Mouse (Mus musculus): ENCODE data around the gene Lrrc3c. TPM values are rescaled to one million over a fixed set of nuclear protein-coding genes. Genes with fewer than 3 reads are reported as not detected.
"Not testable (repeated sequence)": the region's sequence is repeated elsewhere in the genome, so short reads cannot be mapped to it uniquely, and the experiment has no call there.

Gene Lrrc3c
- total RNA-seq, 2 experiments from 2014 or later = not detected

- intact Hi-C loops (cut with DNase I); DNase-seq (ENCODE audit: low spot score in 2 of 2): not testable (repeated sequence)
Measured at GRCm38 (mm10) chr11:98623981-98624380, 25.9 kb downstream of the Lrrc3c start.

- DNase-seq (ENCODE audit: low spot score in 2 of 2); intact Hi-C loops (cut with DNase I): not testable (repeated sequence)
Measured at GRCm38 (mm10) chr11:98624381-98624780, 26.3 kb downstream of the Lrrc3c start.

- DNase-seq (ENCODE audit: low spot score in 2 of 2) = no peak
- intact Hi-C loops (cut with DNase I) = no loop called here
Measured at GRCm38 (mm10) chr11:98625611-98626410, 27.7 kb downstream of the Lrrc3c start, which contains the start of the genes Gm12355 and Gsdma3. Gm12355 (minus strand) TSS chr11:98625661. Gsdma3 (plus strand) TSS chr11:98626360.

- DNase-seq (ENCODE audit: low spot score in 2 of 2) = no peak
- intact Hi-C loops (cut with DNase I) = no loop called here
Measured at GRCm38 (mm10) chr11:98628706-98629105, 30.6 kb downstream of the Lrrc3c start.

GRCm38 (mm10) chr11:98630646-98631045, 32.6 kb downstream of the Lrrc3c start:
- DNase-seq (ENCODE audit: low spot score in 2 of 2) = no peak
- intact Hi-C loops (cut with DNase I) = no loop called here

GRCm38 (mm10) chr11:98635312-98635970, 37.4 kb downstream of the Lrrc3c start:
- intact Hi-C loops (cut with DNase I); DNase-seq (ENCODE audit: low spot score in 2 of 2): not testable (repeated sequence)

- intact Hi-C loops (cut with DNase I) = no loop called here
- DNase-seq (ENCODE audit: low spot score in 2 of 2) = no peak
Measured at GRCm38 (mm10) chr11:98637501-98637900, 39.4 kb downstream of the Lrrc3c start.

GRCm38 (mm10) chr11:98640091-98640490, 42.0 kb downstream of the Lrrc3c start:
- intact Hi-C loops (cut with DNase I) = no loop called here

GRCm38 (mm10) chr11:98644757-98645156, 46.7 kb downstream of the Lrrc3c start:
- DNase-seq (ENCODE audit: low spot score in 2 of 2) = no peak
- intact Hi-C loops (cut with DNase I) = no loop called here

More at GRCm38 (mm10) chr11:98640091-98640490, 42.0 kb downstream of the Lrrc3c start:
- no peak for DNase-seq (ENCODE audit: low spot score in 2 of 2)

GRCm38 (mm10) chr11:98645946-98646345, 47.9 kb downstream of the Lrrc3c start:
- intact Hi-C loops (cut with DNase I) = no loop called here

GRCm38 (mm10) chr11:98646459-98646858, 48.4 kb downstream of the Lrrc3c start, which contains the start of gene Gsdma2:
Gsdma2 (plus strand) TSS chr11:98646759.
- no peak for DNase-seq (ENCODE audit: low spot score in 2 of 2)
- intact Hi-C loops (cut with DNase I) = no loop called here

More at GRCm38 (mm10) chr11:98645946-98646345, 47.9 kb downstream of the Lrrc3c start:
- DNase-seq (ENCODE audit: low spot score in 2 of 2) = no peak

Other genes starting within 250 kb of the Lrrc3c start
- 100 to 1,000 TPM; 225 to 274 TPM for gene Ppp1r1b, start 249.9 kb upstream of the Lrrc3c start, total RNA-seq (2021)
- gene Stard3, start 239.9 kb upstream of the Lrrc3c start, total RNA-seq (2021) = 10 to 100 TPM; 35.9 to 39.3 TPM
- gene Tcap, start 214.5 kb upstream of the Lrrc3c start, total RNA-seq (2021) = 10 to 100 TPM; 11.8 to 14.4 TPM
- gene Pnmt, start 211.8 kb upstream of the Lrrc3c start, total RNA-seq (2021) = under 1 TPM; 0.34 to 0.47 TPM
- 10 to 100 TPM in 1 of 2 experiments, 1 to 10 TPM in 1; 9.9 to 10.9 TPM for gene Pgap3, start 197.8 kb upstream of the Lrrc3c start, total RNA-seq (2021)
- 1 to 10 TPM; 1.7 to 2.4 TPM for gene Erbb2, start 185.8 kb upstream of the Lrrc3c start, total RNA-seq (2021)
- 100 to 1,000 TPM; 100 to 126 TPM for gene Mien1, start 159.3 kb upstream of the Lrrc3c start, total RNA-seq (2021)
- 1 to 10 TPM; 2.8 to 2.9 TPM for gene Grb7, start 151.9 kb upstream of the Lrrc3c start, total RNA-seq (2021)
- gene Ikzf3, start 52.3 kb upstream of the Lrrc3c start, total RNA-seq (2021) = not detected
- under 1 TPM in 1 of 2 experiments, not detected in 1; 0.20 TPM for gene Zpbp2, start 47.2 kb upstream of the Lrrc3c start, total RNA-seq (2021)
- gene Ormdl3, start 10.9 kb upstream of the Lrrc3c start, total RNA-seq (2021) = 10 to 100 TPM; 46.5 to 47.8 TPM
- 10 to 100 TPM in 1 of 2 experiments, 1 to 10 TPM in 1; 9.4 to 10.6 TPM for gene Gm12355, start 27.4 kb downstream of the Lrrc3c start, total RNA-seq (2021)
- gene Gsdma3, start 28.1 kb downstream of the Lrrc3c start, total RNA-seq (2021) = not detected
- not detected for gene Gsdma2, start 48.5 kb downstream of the Lrrc3c start, total RNA-seq (2021)
- not detected for gene Gsdma, start 66.1 kb downstream of the Lrrc3c start, total RNA-seq (2021)
- 100 to 1,000 TPM; 131 to 145 TPM for gene Psmd3, start 84.3 kb downstream of the Lrrc3c start, total RNA-seq (2021)
- not detected for gene Csf3, start 103.0 kb downstream of the Lrrc3c start, total RNA-seq (2021)
- 100 to 1,000 TPM; 123 to 133 TPM for gene Med24, start 131.1 kb downstream of the Lrrc3c start, total RNA-seq (2021)
- 100 to 1,000 TPM; 718 to 779 TPM for gene Thra, start 142.3 kb downstream of the Lrrc3c start, total RNA-seq (2021)
- 100 to 1,000 TPM; 117 to 141 TPM for gene Nr1d1, start 177.0 kb downstream of the Lrrc3c start, total RNA-seq (2021)
- gene Msl1, start 197.2 kb downstream of the Lrrc3c start, total RNA-seq (2021) = 100 to 1,000 TPM; 169 to 193 TPM
- gene Casc3, start 206.6 kb downstream of the Lrrc3c start, total RNA-seq (2021) = 10 to 100 TPM; 46.7 to 63.5 TPM
- gene Rapgefl1, start 238.5 kb downstream of the Lrrc3c start, total RNA-seq (2021) = 100 to 1,000 TPM; 139 to 161 TPM